Mouse (Mus musculus): ENCODE measurements around the gene Sbk1. TPM values are rescaled to one million over a fixed set of nuclear protein-coding genes. Genes with fewer than 3 reads are reported as not detected.

Sbk1 gene
- polyA plus RNA-seq, 1 experiment from 2014 or later = 391 TPM

DNA sequence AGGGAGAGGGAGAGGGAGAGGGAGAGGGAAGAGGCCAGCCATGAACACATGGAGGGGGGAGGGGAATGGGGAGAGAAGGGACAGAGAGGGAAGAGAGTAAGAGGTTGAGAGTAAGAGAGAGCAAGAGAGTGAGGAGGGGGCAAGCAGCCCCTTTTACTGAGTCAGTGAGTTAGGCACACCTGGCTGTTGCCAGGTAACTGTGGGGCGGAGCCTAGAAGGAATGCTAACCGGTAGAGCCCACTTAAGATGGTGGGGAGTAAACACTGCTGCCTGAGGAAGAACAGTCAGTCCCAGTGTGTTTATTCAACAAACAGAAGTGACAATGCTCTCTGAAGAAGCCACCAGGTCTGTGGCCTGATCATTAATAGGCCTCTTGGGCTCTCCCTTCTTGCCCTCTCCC is 58.3 kb downstream of the Sbk1 start:
- H3K27ac ChIP-seq (replicated peaks; ENCODE audit: low read depth, low read length) = no peak overlapping the region
- DNase-seq (no peak), ATAC-seq (ENCODE audit: low FRiP score, low TSS enrichment) (no peak)
- no peaks in the 10 kb centered on the region for H3K27me3 ChIP-seq (ENCODE audit: control insufficient read depth, insufficient read depth, low read length)
- H3K4me2 ChIP-seq (ENCODE audit: low read length) = no peak overlapping the region
- H3K9ac ChIP-seq (replicated peaks; ENCODE audit: low read length) = no peak overlapping the region
- no peaks in the 10 kb centered on the region for H3K9me3 ChIP-seq (ENCODE audit: control insufficient read depth, low read length)
- H3K4me1 ChIP-seq (ENCODE audit: control insufficient read depth, insufficient read depth, low read length) = no peaks in the 10 kb centered on the region
- WGBS = 60% methylated on average over 2 of the region's 2 CpGs
- H3K36me3 ChIP-seq (ENCODE audit: control insufficient read depth, insufficient read depth, low read length) = no peaks in the 10 kb centered on the region
- H3K4me3 ChIP-seq (replicated peaks; ENCODE audit: low read depth, low read length) = no peak overlapping the region

- Histone ChIP-seq H3K9ac (replicated peaks; ENCODE audit: low read length) (no peak overlapping the region), H3K4me1 (ENCODE audit: control insufficient read depth, insufficient read depth, low read length) (no peaks in the 10 kb centered on the region), H3K4me2 (ENCODE audit: low read length) (no peak overlapping the region), H3K27me3 (ENCODE audit: control insufficient read depth, insufficient read depth, low read length) (no peaks in the 10 kb centered on the region), H3K4me3 (replicated peaks; ENCODE audit: low read depth, low read length) (no peak overlapping the region), H3K27ac (replicated peaks; ENCODE audit: low read depth, low read length) (no peak overlapping the region), H3K36me3 (ENCODE audit: control insufficient read depth, insufficient read depth, low read length) (no peaks in the 10 kb centered on the region), H3K9me3 (ENCODE audit: control insufficient read depth, low read length) (no peaks in the 10 kb centered on the region)
- no peak for DNase-seq
- no peak for ATAC-seq (ENCODE audit: low FRiP score, low TSS enrichment)
- WGBS = 76% methylated on average over 3 of the region's 3 CpGs
These were observed 60.3 kb downstream of the Sbk1 start for GRCm38 (mm10) chr7:126332691-126333090.

DNA sequence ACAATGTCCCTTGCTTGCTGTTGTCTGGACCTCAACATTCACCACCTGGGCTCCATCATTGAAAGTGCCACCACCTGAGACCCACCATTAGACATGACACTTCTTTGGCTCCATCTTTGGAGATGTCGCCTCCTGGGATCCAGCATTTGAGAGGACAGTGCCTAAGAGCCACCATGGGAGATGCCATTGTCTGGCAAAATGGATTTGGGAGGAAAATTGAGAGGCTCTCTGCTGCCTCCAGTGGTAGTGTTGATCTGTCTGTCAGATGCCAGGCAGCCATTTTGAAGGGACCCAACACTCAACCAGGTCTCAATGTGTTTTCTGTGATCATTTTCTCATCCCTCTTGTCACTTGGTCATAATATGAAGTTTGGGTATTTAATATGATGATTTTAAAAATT is 63.1 kb downstream of the Sbk1 start:
- H3K36me3 ChIP-seq (ENCODE audit: control insufficient read depth, insufficient read depth, low read length) = no peaks in the 10 kb centered on the region
- H3K4me3 ChIP-seq (replicated peaks; ENCODE audit: low read depth, low read length) = no peak overlapping the region
- no peak overlapping the region for H3K9ac ChIP-seq (replicated peaks; ENCODE audit: low read length)
- H3K27me3 ChIP-seq (ENCODE audit: control insufficient read depth, insufficient read depth, low read length) = no peaks in the 10 kb centered on the region
- no peaks in the 10 kb centered on the region for H3K4me1 ChIP-seq (ENCODE audit: control insufficient read depth, insufficient read depth, low read length)
- ATAC-seq (ENCODE audit: low FRiP score, low TSS enrichment) (no peak), DNase-seq (no peak)
- H3K27ac ChIP-seq (replicated peaks; ENCODE audit: low read depth, low read length) = no peak overlapping the region
- no peaks in the 10 kb centered on the region for H3K9me3 ChIP-seq (ENCODE audit: control insufficient read depth, low read length)
- 89% methylated on average over 1 of the region's 1 CpGs for WGBS
- no peak overlapping the region for H3K4me2 ChIP-seq (ENCODE audit: low read length)

GRCm38 (mm10) chr7:126338906-126339305 is 66.5 kb downstream of the Sbk1 start:
- H3K27me3 ChIP-seq (ENCODE audit: control insufficient read depth, insufficient read depth, low read length) = no peaks in the 10 kb centered on the region
- no peak overlapping the region for H3K4me3 ChIP-seq (replicated peaks; ENCODE audit: low read depth, low read length)
- DNase-seq (no peak), ATAC-seq (ENCODE audit: low FRiP score, low TSS enrichment) (no peak)
- H3K4me1 ChIP-seq (ENCODE audit: control insufficient read depth, insufficient read depth, low read length) = no peaks in the 10 kb centered on the region
- H3K36me3 ChIP-seq (ENCODE audit: control insufficient read depth, insufficient read depth, low read length) = no peaks in the 10 kb centered on the region
- no peaks in the 10 kb centered on the region for H3K9me3 ChIP-seq (ENCODE audit: control insufficient read depth, low read length)
- no peak overlapping the region for H3K9ac ChIP-seq (replicated peaks; ENCODE audit: low read length)
- 87% methylated on average over 8 of the region's 8 CpGs for WGBS
- H3K27ac ChIP-seq (replicated peaks; ENCODE audit: low read depth, low read length) = no peak overlapping the region
- no peak overlapping the region for H3K4me2 ChIP-seq (ENCODE audit: low read length)

DNA sequence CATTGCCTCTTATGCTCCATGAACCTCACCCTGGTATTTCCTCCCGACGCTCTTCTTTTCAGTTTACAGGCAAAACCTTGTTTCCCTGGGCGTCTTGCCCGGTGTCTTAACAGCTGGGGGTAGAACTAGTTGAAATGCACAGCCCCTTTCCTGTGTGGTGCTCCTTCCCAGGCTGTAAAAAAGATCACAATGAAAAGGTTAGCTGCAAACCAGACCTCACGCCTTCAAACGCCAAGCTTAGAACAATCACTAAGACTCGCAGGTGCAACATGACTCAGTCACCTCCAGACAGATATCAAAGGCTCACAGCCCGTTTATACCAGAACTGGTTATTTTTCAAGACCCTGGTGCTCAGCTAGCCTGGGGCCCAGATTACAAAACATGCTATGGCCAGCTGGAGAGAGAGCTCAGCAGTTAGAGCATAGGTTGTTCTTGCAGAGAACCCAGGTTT is 67.1 kb downstream of the Sbk1 start:
- H3K27me3 ChIP-seq (ENCODE audit: control insufficient read depth, insufficient read depth, low read length) = no peaks in the 10 kb centered on the region
- WGBS = 86% methylated on average over 8 of the region's 8 CpGs
- H3K27ac ChIP-seq (replicated peaks; ENCODE audit: low read depth, low read length) = no peak overlapping the region
- no peak overlapping the region for H3K4me3 ChIP-seq (replicated peaks; ENCODE audit: low read depth, low read length)
- no peaks in the 10 kb centered on the region for H3K4me1 ChIP-seq (ENCODE audit: control insufficient read depth, insufficient read depth, low read length)
- H3K9ac ChIP-seq (replicated peaks; ENCODE audit: low read length) = no peak overlapping the region
- no peak for ATAC-seq (ENCODE audit: low FRiP score, low TSS enrichment)
- H3K36me3 ChIP-seq (ENCODE audit: control insufficient read depth, insufficient read depth, low read length) = no peaks in the 10 kb centered on the region
- no peaks in the 10 kb centered on the region for H3K9me3 ChIP-seq (ENCODE audit: control insufficient read depth, low read length)
- no peak for DNase-seq
- no peak overlapping the region for H3K4me2 ChIP-seq (ENCODE audit: low read length)

DNA sequence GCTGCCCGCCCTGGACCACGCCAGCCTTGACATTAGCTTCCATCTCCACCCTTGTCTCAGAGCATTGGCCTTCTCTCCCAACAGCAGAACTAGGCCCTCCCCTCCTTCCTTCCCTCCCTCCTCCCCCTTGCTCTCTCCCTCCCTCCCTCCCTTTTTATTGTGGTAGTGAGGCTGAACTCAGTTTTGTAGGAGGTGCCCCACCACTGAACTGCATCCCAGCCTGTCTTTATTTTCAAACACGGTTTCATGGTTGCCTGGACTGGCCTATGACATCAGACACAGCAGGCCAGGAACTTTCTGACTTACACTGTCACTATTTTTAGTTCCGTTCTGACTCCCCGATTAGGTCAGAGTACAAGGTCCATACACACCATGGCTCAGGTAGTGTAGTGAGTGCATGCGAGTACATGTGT is 67.8 kb downstream of the Sbk1 start:
- no peaks in the 10 kb centered on the region for H3K9me3 ChIP-seq (ENCODE audit: control insufficient read depth, low read length)
- H3K4me1 ChIP-seq (ENCODE audit: control insufficient read depth, insufficient read depth, low read length) = no peaks in the 10 kb centered on the region
- 77% methylated on average over 6 of the region's 6 CpGs for WGBS

DNA sequence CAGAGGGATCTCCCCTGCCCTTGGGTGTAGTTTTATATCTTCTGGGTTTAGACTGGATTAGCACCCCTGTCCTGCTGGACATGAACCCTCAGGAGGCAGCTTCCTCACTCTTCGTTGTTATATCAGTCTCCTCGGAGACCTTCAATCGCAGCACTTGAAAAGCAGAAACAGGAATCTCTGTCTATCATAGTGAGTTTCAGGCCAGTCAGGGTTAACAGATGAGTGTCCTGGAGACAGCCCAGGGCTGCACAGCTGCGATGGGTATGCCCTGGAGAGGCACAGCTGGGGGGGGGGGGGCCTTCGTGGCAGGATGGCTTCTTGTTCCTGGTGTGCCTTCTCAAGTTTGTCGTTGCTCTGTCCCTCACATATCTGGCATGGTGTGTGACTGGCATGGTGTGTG is 68.5 kb downstream of the Sbk1 start:
- no peak for ATAC-seq (ENCODE audit: low FRiP score, low TSS enrichment)
- no peak overlapping the region for H3K4me3 ChIP-seq (replicated peaks; ENCODE audit: low read depth, low read length)
- H3K9me3 ChIP-seq (ENCODE audit: control insufficient read depth, low read length) = no peaks in the 10 kb centered on the region
- no peak overlapping the region for H3K27ac ChIP-seq (replicated peaks; ENCODE audit: low read depth, low read length)
- H3K27me3 ChIP-seq (ENCODE audit: control insufficient read depth, insufficient read depth, low read length) = no peaks in the 10 kb centered on the region
- no peak for DNase-seq
- no peaks in the 10 kb centered on the region for H3K4me1 ChIP-seq (ENCODE audit: control insufficient read depth, insufficient read depth, low read length)
- no peaks in the 10 kb centered on the region for H3K36me3 ChIP-seq (ENCODE audit: control insufficient read depth, insufficient read depth, low read length)
- no peak overlapping the region for H3K9ac ChIP-seq (replicated peaks; ENCODE audit: low read length)
- WGBS = 57% methylated on average over 6 of the region's 6 CpGs
- no peak overlapping the region for H3K4me2 ChIP-seq (ENCODE audit: low read length)

More for the DNA sequence above, 67.8 kb downstream of the Sbk1 start:
- Histone ChIP-seq H3K4me2 (ENCODE audit: low read length) (no peak overlapping the region), H3K27ac (replicated peaks; ENCODE audit: low read depth, low read length) (no peak overlapping the region), H3K36me3 (ENCODE audit: control insufficient read depth, insufficient read depth, low read length) (no peaks in the 10 kb centered on the region), H3K4me3 (replicated peaks; ENCODE audit: low read depth, low read length) (no peak overlapping the region), H3K9ac (replicated peaks; ENCODE audit: low read length) (no peak overlapping the region), H3K27me3 (ENCODE audit: control insufficient read depth, insufficient read depth, low read length) (no peaks in the 10 kb centered on the region)
- DNase-seq = no peak
- no peak for ATAC-seq (ENCODE audit: low FRiP score, low TSS enrichment)

Other genes with a start within 250 kb of the Sbk1 start
- 9.6 and 10.3 TPM in 2 replicates for gene Gsg1l, start 190.2 kb upstream of the Sbk1 start, polyA plus RNA-seq (2014; fragmentation: Nextera tagmentation; extraction: Ambion mirVana)
- 64.2 and 65.1 TPM in 2 replicates for gene Xpo6, start 72.1 kb upstream of the Sbk1 start, polyA plus RNA-seq (2014; fragmentation: Nextera tagmentation; extraction: Ambion mirVana)
- 0.65 and 0.92 TPM in 2 replicates for gene Lat, start 97.0 kb downstream of the Sbk1 start, polyA plus RNA-seq (2014; fragmentation: Nextera tagmentation; extraction: Ambion mirVana)
- gene Spns1, start 104.8 kb downstream of the Sbk1 start, polyA plus RNA-seq (2014; fragmentation: Nextera tagmentation; extraction: Ambion mirVana) = 60.4 and 74.5 TPM in 2 replicates
- 3.5 and 4.9 TPM in 2 replicates for gene Nfatc2ip, start 124.1 kb downstream of the Sbk1 start, polyA plus RNA-seq (2014; fragmentation: Nextera tagmentation; extraction: Ambion mirVana)
- gene Cd19, start 142.3 kb downstream of the Sbk1 start, polyA plus RNA-seq (2014; fragmentation: Nextera tagmentation; extraction: Ambion mirVana) = not detected in 2 replicates
- 19.6 and 22.1 TPM in 2 replicates for gene Rabep2, start 156.1 kb downstream of the Sbk1 start, polyA plus RNA-seq (2014; fragmentation: Nextera tagmentation; extraction: Ambion mirVana)
- gene Atp2a1, start 190.5 kb downstream of the Sbk1 start, polyA plus RNA-seq (2014; fragmentation: Nextera tagmentation; extraction: Ambion mirVana) = 0.39 TPM in 1 of 2 replicates, not detected in the other
- gene Sh2b1, start 202.8 kb downstream of the Sbk1 start, polyA plus RNA-seq (2014; fragmentation: Nextera tagmentation; extraction: Ambion mirVana) = 67.5 and 73.1 TPM in 2 replicates
- gene Tufm, start 214.7 kb downstream of the Sbk1 start, polyA plus RNA-seq (2014; fragmentation: Nextera tagmentation; extraction: Ambion mirVana) = 118 and 135 TPM in 2 replicates
- gene Atxn2l, start 230.8 kb downstream of the Sbk1 start, polyA plus RNA-seq (2014; fragmentation: Nextera tagmentation; extraction: Ambion mirVana) = 51.8 and 73.2 TPM in 2 replicates

Measured in midbrain, embryonic 14.5 days (tissue).